Mouse (Mus musculus): ENCODE data around the gene Nos3.

Gene Nos3

GRCm38 (mm10) chr5:24401969-24402368, 37.4 kb downstream of the Nos3 start:
- no peak for DNase-seq

- no peak for DNase-seq
Observed at GRCm38 (mm10) chr5:24404594-24405360, 40.2 kb downstream of the Nos3 start.

GRCm38 (mm10) chr5:24405389-24405876, 40.8 kb downstream of the Nos3 start:
- no peak for DNase-seq

GRCm38 (mm10) chr5:24408651-24409050, 44.0 kb downstream of the Nos3 start:
- no peak for DNase-seq

GRCm38 (mm10) chr5:24409466-24409865, 44.9 kb downstream of the Nos3 start:
- DNase-seq = no peak

- DNase-seq = no peak
Observed at GRCm38 (mm10) chr5:24412063-24412462, 47.5 kb downstream of the Nos3 start.

GRCm38 (mm10) chr5:24413042-24413693, 48.6 kb downstream of the Nos3 start, which contains the start of gene Asic3:
Gene Asic3 (plus strand): TSS chr5:24413392.
- peak; percentile 28 for DNase-seq

- DNase-seq = no peak
Observed at GRCm38 (mm10) chr5:24413938-24414337, 49.3 kb downstream of the Nos3 start.

GRCm38 (mm10) chr5:24416222-24416736, 51.7 kb downstream of the Nos3 start:
- DNase-seq = peak; percentile 81

GRCm38 (mm10) chr5:24417587-24417986, 53.0 kb downstream of the Nos3 start:
- no peak for DNase-seq

GRCm38 (mm10) chr5:24420381-24420780, 55.8 kb downstream of the Nos3 start:
- DNase-seq = no peak

GRCm38 (mm10) chr5:24423129-24424003, 58.8 kb downstream of the Nos3 start, which contains the start of the genes Cdk5 and Slc4a2:
Gene Cdk5 (minus strand): TSS chr5:24423530.
Gene Slc4a2 (plus strand): TSS chr5:24423837.
- DNase-seq = peak; percentile 100

GRCm38 (mm10) chr5:24424004-24424781, 59.6 kb downstream of the Nos3 start:
- peak; percentile 16 for DNase-seq

GRCm38 (mm10) chr5:24424861-24425411, 60.3 kb downstream of the Nos3 start:
- DNase-seq = peak; percentile 95

- peak; percentile 72 for DNase-seq
Observed at GRCm38 (mm10) chr5:24425421-24426036, 60.9 kb downstream of the Nos3 start.

GRCm38 (mm10) chr5:24426037-24426432, 61.4 kb downstream of the Nos3 start:
- DNase-seq = peak; percentile 41

- no peak for DNase-seq
Observed at GRCm38 (mm10) chr5:24426556-24427284, 62.1 kb downstream of the Nos3 start.

- no peak for DNase-seq
Observed at GRCm38 (mm10) chr5:24427285-24427633, 62.6 kb downstream of the Nos3 start.

GRCm38 (mm10) chr5:24427981-24428402, 63.4 kb downstream of the Nos3 start:
- peak; percentile 59 for DNase-seq

GRCm38 (mm10) chr5:24428596-24428995, 64.0 kb downstream of the Nos3 start:
- peak; percentile 23 for DNase-seq

All from embryo, embryonic 11 days (tissue).